Mouse (Mus musculus) heart, embryonic 15.5 days (tissue): ENCODE data around the gene Tmem107. TPM values are rescaled to one million over a fixed set of nuclear protein-coding genes. Genes with fewer than 3 reads are reported as not detected.

Experiments used
- ATAC-seq: fragments of 200-750 bp; cut with Nextera tagmentation; replicated peaks from 2 replicates; pipeline ENCODE4 v1.8.0; 2017; ENCODE audit warnings: low read depth, moderate TSS enrichment; ENCODE audit not compliant: insufficient number of reproducible peaks, insufficient read depth, low FRiP score
- H3K27ac ChIP-seq: fragments of 300-500 bp; sonication (generic); 2 replicates; pipeline ENCODE4 v1.5.1; 2015; ENCODE audit warnings: mild to moderate bottlenecking, inconsistent platforms
- H3K27me3 ChIP-seq: fragments of 300-500 bp; sonication (generic); 2 replicates; pipeline ENCODE4 v1.6.1; 2015; ENCODE audit warnings: inconsistent platforms
- H3K36me3 ChIP-seq: fragments of 300-500 bp; sonication (generic); 2 replicates; pipeline ENCODE4 v1.6.1; 2015; ENCODE audit warnings: mild to moderate bottlenecking, inconsistent platforms
- H3K4me1 ChIP-seq: fragments of 300-500 bp; sonication (generic); replicated peaks from 2 replicates; pipeline ENCODE4 v1.6.1; 2015; ENCODE audit warnings: inconsistent platforms
- H3K4me2 ChIP-seq: fragments of 300-500 bp; sonication (generic); 2 replicates; pipeline ENCODE4 v1.6.1; 2015; ENCODE audit warnings: inconsistent platforms, mild to moderate bottlenecking, moderate library complexity
- H3K4me3 ChIP-seq: fragments of 300-500 bp; sonication (generic); 2 replicates; pipeline ENCODE4 v1.5.1; 2015; ENCODE audit warnings: mild to moderate bottlenecking, inconsistent platforms
- H3K9ac ChIP-seq: fragments of 300-500 bp; sonication (generic); 2 replicates; pipeline ENCODE4 v1.6.1; 2015; ENCODE audit warnings: mild to moderate bottlenecking, inconsistent platforms
- H3K9me3 ChIP-seq: fragments of 300-500 bp; sonication (generic); replicated peaks from 2 replicates; pipeline ENCODE4 v1.6.1; 2016; ENCODE audit warnings: inconsistent platforms
- WGBS: fragments of 180-500 bp; shearing (Covaris S2); methylation state at CpG from one replicate; pipeline ENCODE4 v1.1.7; 2015; ENCODE audit warnings: mixed read lengths; 5-methylcytosine and 5-hydroxymethylcytosine counted together
- polyA plus RNA-seq: library from polyadenylated mRNA; unstranded; fragments of >200 nt; fragmentation: Nextera tagmentation; extraction: Ambion mirVana; gene quantifications from 2 replicates; pipeline ENCODE4 v1.2.1, GENCODE M21; 2015

Tmem107 gene
- polyA plus RNA-seq, 1 experiment from 2014 or later = 40.9 TPM

- H3K36me3 ChIP-seq = no peaks in the 10 kb centered on the region
- no peaks in the 10 kb centered on the region for H3K27me3 ChIP-seq
- H3K4me2 ChIP-seq = peak overlapping the region; percentile 80
- WGBS = 5% methylated on average over 8 of the region's 8 CpGs
- no peaks in the 10 kb centered on the region for H3K9me3 ChIP-seq
- H3K4me3 ChIP-seq = peak overlapping the region; percentile 42
- ATAC-seq = no peak
- peaks cover 46% of the 10 kb centered on the region for H3K4me1 ChIP-seq
- peak overlapping the region; percentile 89 for H3K27ac ChIP-seq
- peak overlapping the region; percentile 47; the same call in 1 of the 2 replicates for H3K9ac ChIP-seq
Measured at GRCm38 (mm10) chr11:69066956-69067355, 3.6 kb upstream of the Tmem107 start.

- H3K27me3 ChIP-seq = no peaks in the 10 kb centered on the region
- peak overlapping the region; percentile 89 for H3K27ac ChIP-seq
Measured at GRCm38 (mm10) chr11:69067601-69068000, 3.0 kb upstream of the Tmem107 start.

GRCm38 (mm10) chr11:69070093-69070492 is 513 bp upstream of the Tmem107 start:
- Histone ChIP-seq H3K36me3 (no peaks in the 10 kb centered on the region), H3K9ac (peak overlapping the region; percentile 84), H3K27me3 (no peaks in the 10 kb centered on the region), H3K9me3 (no peaks in the 10 kb centered on the region), H3K27ac (peak overlapping the region; percentile 91), H3K4me2 (peak overlapping the region; percentile 84), H3K4me1 (peaks cover 54% of the 10 kb centered on the region), H3K4me3 (peak overlapping the region; percentile 72)
- 0% methylated on average over 13 of the region's 13 CpGs for WGBS
- no peak for ATAC-seq

More at GRCm38 (mm10) chr11:69067601-69068000, 3.0 kb upstream of the Tmem107 start:
- peak overlapping the region; percentile 39 for H3K4me2 ChIP-seq
- no peaks in the 10 kb centered on the region for H3K9me3 ChIP-seq
- 16% methylated on average over 6 of the region's 6 CpGs for WGBS
- no peak for ATAC-seq
- no peak overlapping the region; the same call in 1 of the 2 replicates for H3K4me3 ChIP-seq
- H3K36me3 ChIP-seq = no peaks in the 10 kb centered on the region
- peaks cover 47% of the 10 kb centered on the region for H3K4me1 ChIP-seq
- peak overlapping the region; percentile 14; the same call in 1 of the 2 replicates for H3K9ac ChIP-seq

GRCm38 (mm10) chr11:69071262-69071661 is 656 bp downstream of the Tmem107 start:
- Histone ChIP-seq H3K4me2 (peak overlapping the region; percentile 84), H3K27me3 (no peaks in the 10 kb centered on the region), H3K4me1 (peaks cover 52% of the 10 kb centered on the region), H3K36me3 (no peaks in the 10 kb centered on the region), H3K27ac (peak overlapping the region; percentile 91), H3K4me3 (peak overlapping the region; percentile 72), H3K9me3 (no peaks in the 10 kb centered on the region), H3K9ac (peak overlapping the region; percentile 84)
- WGBS = 25% methylated on average over 9 of the region's 9 CpGs
- ATAC-seq = no peak

GRCm38 (mm10) chr11:69072234-69072633 is 1.6 kb downstream of the Tmem107 start:
- no peaks in the 10 kb centered on the region for H3K9me3 ChIP-seq
- no peaks in the 10 kb centered on the region for H3K36me3 ChIP-seq
- 88% methylated on average over 11 of the region's 11 CpGs for WGBS
- peak overlapping the region; percentile 61 for H3K9ac ChIP-seq
- peak overlapping the region; percentile 62 for H3K4me2 ChIP-seq
- no peaks in the 10 kb centered on the region for H3K27me3 ChIP-seq
- ATAC-seq = no peak
- H3K27ac ChIP-seq = peak overlapping the region; percentile 89
- peaks cover 47% of the 10 kb centered on the region for H3K4me1 ChIP-seq
- peak overlapping the region; percentile 38 for H3K4me3 ChIP-seq

GRCm38 (mm10) chr11:69072666-69073064 is 2.1 kb downstream of the Tmem107 start:
- no peak for ATAC-seq
- 8% methylated on average over 9 of the region's 9 CpGs for WGBS
- Histone ChIP-seq H3K4me2 (peak overlapping the region; percentile 62), H3K4me3 (peak overlapping the region; percentile 38), H3K9ac (peak overlapping the region; percentile 61), H3K36me3 (no peaks in the 10 kb centered on the region), H3K9me3 (no peaks in the 10 kb centered on the region), H3K27ac (peak overlapping the region; percentile 89), H3K4me1 (peaks cover 43% of the 10 kb centered on the region), H3K27me3 (no peaks in the 10 kb centered on the region)

- H3K9ac ChIP-seq = peak overlapping the region; percentile 61
- ATAC-seq = peak; percentile 40
- WGBS = 0% methylated on average over 14 of the region's 14 CpGs
- peak overlapping the region; percentile 38 for H3K4me3 ChIP-seq
- no peaks in the 10 kb centered on the region for H3K36me3 ChIP-seq
- peak overlapping the region; percentile 89 for H3K27ac ChIP-seq
- H3K27me3 ChIP-seq = no peaks in the 10 kb centered on the region
- H3K4me2 ChIP-seq = peak overlapping the region; percentile 62
- H3K4me1 ChIP-seq = peaks cover 41% of the 10 kb centered on the region
- no peaks in the 10 kb centered on the region for H3K9me3 ChIP-seq
Measured at GRCm38 (mm10) chr11:69073065-69073888, 2.7 kb downstream of the Tmem107 start.

GRCm38 (mm10) chr11:69073951-69074775 is 3.6 kb downstream of the Tmem107 start:
- H3K9me3 ChIP-seq = no peaks in the 10 kb centered on the region
- WGBS = 43% methylated on average over 6 of the region's 6 CpGs

GRCm38 (mm10) chr11:69074776-69075069 is 4.1 kb downstream of the Tmem107 start:
- Histone ChIP-seq H3K4me2 (no peak overlapping the region), H3K9me3 (no peaks in the 10 kb centered on the region), H3K27ac (peak overlapping the region; percentile 89), H3K9ac (0 out of 2 replicates have a peak overlapping the region, but pooled peaks have one; percentile 15), H3K36me3 (no peaks in the 10 kb centered on the region), H3K4me3 (no peak overlapping the region), H3K4me1 (peaks cover 42% of the 10 kb centered on the region), H3K27me3 (no peaks in the 10 kb centered on the region)
- no peak for ATAC-seq
- WGBS = 55% methylated on average over 2 of the region's 2 CpGs

More at GRCm38 (mm10) chr11:69073951-69074775, 3.6 kb downstream of the Tmem107 start:
- Histone ChIP-seq H3K36me3 (no peaks in the 10 kb centered on the region), H3K4me2 (no peak overlapping the region; the same call in 1 of the 2 replicates), H3K27me3 (no peaks in the 10 kb centered on the region), H3K9ac (peak overlapping the region; percentile 61; the same call in 1 of the 2 replicates), H3K4me3 (no peak overlapping the region), H3K4me1 (peaks cover 43% of the 10 kb centered on the region), H3K27ac (peak overlapping the region; percentile 89)
- no peak for ATAC-seq

- Histone ChIP-seq H3K9me3 (no peaks in the 10 kb centered on the region), H3K9ac (no peak overlapping the region)
Measured at GRCm38 (mm10) chr11:69075764-69076479, 5.3 kb downstream of the Tmem107 start.

GRCm38 (mm10) chr11:69076572-69076971 is 6.0 kb downstream of the Tmem107 start:
- no peak for ATAC-seq
- 63% methylated on average over 5 of the region's 5 CpGs for WGBS

More at GRCm38 (mm10) chr11:69075764-69076479, 5.3 kb downstream of the Tmem107 start:
- ATAC-seq = no peak
- 47% methylated on average over 9 of the region's 9 CpGs for WGBS
- Histone ChIP-seq H3K27me3 (no peaks in the 10 kb centered on the region), H3K4me3 (no peak overlapping the region), H3K4me1 (peaks cover 42% of the 10 kb centered on the region), H3K4me2 (no peak overlapping the region), H3K27ac (no peak overlapping the region), H3K36me3 (no peaks in the 10 kb centered on the region)

More at GRCm38 (mm10) chr11:69076572-69076971, 6.0 kb downstream of the Tmem107 start:
- Histone ChIP-seq H3K36me3 (no peaks in the 10 kb centered on the region), H3K27ac (no peak overlapping the region), H3K27me3 (no peaks in the 10 kb centered on the region), H3K9ac (no peak overlapping the region), H3K4me3 (no peak overlapping the region), H3K4me1 (peaks cover 35% of the 10 kb centered on the region), H3K4me2 (no peak overlapping the region), H3K9me3 (no peaks in the 10 kb centered on the region)
